ENCODE assay signal across 32 mouse cellular contexts in genomic region chr5:90778856-90779255, GRCm38 (mm10). TPM values are rescaled to one million over a fixed set of nuclear protein-coding genes. Genes with fewer than 3 reads are reported as not detected.
"Had no signal": no experiment of that assay in that cellular context is flagged by ENCODE, and none has a peak within 500 bp of the region (broad histone marks: within the 10 kb centered on the region; RNA-seq: fewer than 3 reads in every experiment).

No protein-coding gene starts in this region.

- DNase-seq: kidney, postnatal 25 days; layer of hippocampus, adult 9-11 months; liver; lung, adult 18-20 months; lung, postnatal 10 days; lung, postnatal 36 days; retina, postnatal 1 day; right cerebral cortex, postnatal 25 days; thymus, adult 18-20 months; thymus, postnatal 36 days had no signal

- H3K36me3 ChIP-seq: limb, embryonic 10.5 days; limb, embryonic 13.5 days; liver, embryonic 12.5 days; liver, embryonic 15.5 days; lung, embryonic 15.5 days; midbrain, embryonic 10.5 days; midbrain, embryonic 13.5 days; neural tube, embryonic 13.5 days had no signal

- H3K9me3 ChIP-seq: limb, embryonic 10.5 days; limb, embryonic 13.5 days; liver, embryonic 12.5 days; liver, embryonic 15.5 days; lung, embryonic 15.5 days; megakaryocyte, embryonic 14.5 days; midbrain, embryonic 10.5 days; midbrain, embryonic 13.5 days; neural tube, embryonic 13.5 days had no signal

- H3K4me3 ChIP-seq: layer of hippocampus, adult 2 months; limb, embryonic 10.5 days; limb, embryonic 13.5 days; liver, embryonic 12.5 days; liver, embryonic 15.5 days; lung, embryonic 15.5 days; megakaryocyte, embryonic 14.5 days; midbrain, embryonic 10.5 days; midbrain, embryonic 13.5 days; myocyte; neural tube, embryonic 13.5 days had no signal

- H3K4me1 ChIP-seq: limb, embryonic 10.5 days; limb, embryonic 13.5 days; lung, embryonic 15.5 days; midbrain, embryonic 10.5 days; midbrain, embryonic 13.5 days; neural tube, embryonic 13.5 days had no signal

- H3K27me3 ChIP-seq: limb, embryonic 13.5 days; liver, embryonic 12.5 days; liver, embryonic 15.5 days; lung, embryonic 15.5 days; megakaryocyte, embryonic 14.5 days; midbrain, embryonic 13.5 days; neural tube, embryonic 13.5 days had no signal

- H3K27ac ChIP-seq: kidney, postnatal 0 days; layer of hippocampus, adult 2 months; limb, embryonic 10.5 days; limb, embryonic 13.5 days; liver, embryonic 12.5 days; liver, embryonic 15.5 days; lung, embryonic 15.5 days; midbrain, embryonic 10.5 days; midbrain, embryonic 13.5 days; neural tube, embryonic 13.5 days had no signal

RNA-seq across cellular contexts. Expression of gene Pf4, which starts 6.6 kb away (rescaled TPM):
- polyA plus RNA-seq: myocyte had no signal

RNA-seq across cellular contexts. Expression of gene Cxcl3, which starts 7.0 kb away (rescaled TPM):
- total RNA-seq: layer of hippocampus, adult 2 months; layer of hippocampus, postnatal 25 days; left cerebral cortex, adult 18-20 months; left cerebral cortex, postnatal 25 days; monocyte, adult 5-6 weeks had no signal
- polyA plus RNA-seq: large intestine, adult 2 months; limb, embryonic 10.5 days; liver, embryonic 12.5 days; liver, embryonic 15.5 days; midbrain, embryonic 10.5 days; midbrain, embryonic 13.5 days; midbrain, embryonic 16.5 days; myocyte; neural tube, embryonic 13.5 days; stomach, embryonic 16.5 days; testis, adult 2 months had no signal

RNA-seq across cellular contexts. Expression of gene Ppbp, which starts 10.5 kb away (rescaled TPM):
- total RNA-seq: layer of hippocampus, postnatal 25 days had no signal

RNA-seq across cellular contexts. Expression of gene Cxcl15, which starts 15.5 kb away (rescaled TPM):
- total RNA-seq: layer of hippocampus, adult 2 months; layer of hippocampus, postnatal 25 days; left cerebral cortex, adult 18-20 months; left cerebral cortex, postnatal 25 days; monocyte, adult 5-6 weeks; neutrophil, adult 5-6 weeks had no signal
- polyA plus RNA-seq: large intestine, adult 2 months; limb, embryonic 10.5 days; liver, embryonic 12.5 days; liver, embryonic 15.5 days; midbrain, embryonic 10.5 days; midbrain, embryonic 13.5 days; midbrain, embryonic 16.5 days; myocyte; neural tube, embryonic 13.5 days; spleen, adult 2 months; testis, adult 2 months had no signal

RNA-seq across cellular contexts. Expression of gene Cxcl5, which starts 19.7 kb away (rescaled TPM):
- total RNA-seq: left cerebral cortex, postnatal 25 days; monocyte, adult 5-6 weeks had no signal
- polyA plus RNA-seq: lung, embryonic 15.5 days; midbrain, embryonic 13.5 days; neural tube, embryonic 13.5 days; testis, adult 2 months had no signal
